Mouse (Mus musculus) embryonic fibroblast, embryonic 13.5 days (primary cell): ENCODE results near the gene B3gnt6. TPM values are rescaled to one million over a fixed set of nuclear protein-coding genes. Genes with fewer than 3 reads are reported as not detected.

ENCODE experiments used
- H3K27ac ChIP-seq: 2 replicates; pipeline ENCODE4 v1.5.1; 2012; ENCODE audit warnings: low read length, control low read depth, inconsistent platforms; ENCODE audit not compliant: insufficient read depth
- H3K4me1 ChIP-seq: 2 replicates; pipeline ENCODE4 v1.6.1; 2011; ENCODE audit warnings: low read length; ENCODE audit not compliant: control insufficient read depth, insufficient read depth
- H3K4me3 ChIP-seq: 2 replicates; pipeline ENCODE4 v1.5.1; 2011; ENCODE audit warnings: mild to moderate bottlenecking, control low read depth, low read length; ENCODE audit not compliant: insufficient read depth
- CTCF ChIP-seq: IDR thresholded peaks from 2 replicates; pipeline ENCODE4 v1.5.1; 2011; ENCODE audit warnings: mild to moderate bottlenecking, control low read depth, low read length, moderate library complexity, borderline replicate concordance; ENCODE audit not compliant: insufficient read depth
- POLR2A ChIP-seq: IDR thresholded peaks from 2 replicates; pipeline ENCODE4 v1.6.1; 2011; ENCODE audit warnings: low read depth, mild to moderate bottlenecking, control low read depth, low read length, moderate library complexity
- polyA plus RNA-seq: library from polyadenylated mRNA; stranded (reverse); fragments of >200 nt; gene quantifications from 2 replicates; pipeline ENCODE4 v1.2.4, GENCODE M21; 2011; ENCODE audit warnings: low read depth; ENCODE audit not compliant: missing spikeins, insufficient read length

The B3gnt6 gene
- polyA plus RNA-seq = not detected in 2 replicates

DNA sequence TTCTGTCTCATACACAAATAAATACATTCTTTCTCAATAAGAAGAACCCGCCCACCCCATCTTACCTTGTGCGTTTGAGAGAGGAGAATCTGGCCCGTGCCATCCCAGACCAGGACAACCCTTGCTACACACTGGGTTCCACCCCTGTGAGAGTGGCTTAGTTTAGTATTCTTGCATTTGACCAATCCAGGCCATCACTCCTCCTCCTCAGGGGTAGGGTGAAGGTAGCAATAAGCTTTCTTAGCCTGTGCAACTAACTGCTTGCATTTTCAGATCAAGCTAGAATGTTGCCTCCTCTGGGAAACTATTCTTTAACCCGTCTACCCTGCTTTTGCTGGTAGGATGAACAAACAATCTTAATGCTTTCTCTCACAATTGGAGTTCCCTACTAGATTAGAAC lies at the start of gene B3gnt6:
Gene B3gnt6, minus strand, starts transcription at position 101 of the 400 bp plus-strand sequence.
- Histone ChIP-seq H3K4me3 (no peak within 1 kb of the TSS), H3K27ac (no peak within 1 kb of the TSS), H3K4me1 (no peaks in the 10 kb centered on the region)
- TF ChIP-seq CTCF (no peak), POLR2A (no peak)

DNA sequence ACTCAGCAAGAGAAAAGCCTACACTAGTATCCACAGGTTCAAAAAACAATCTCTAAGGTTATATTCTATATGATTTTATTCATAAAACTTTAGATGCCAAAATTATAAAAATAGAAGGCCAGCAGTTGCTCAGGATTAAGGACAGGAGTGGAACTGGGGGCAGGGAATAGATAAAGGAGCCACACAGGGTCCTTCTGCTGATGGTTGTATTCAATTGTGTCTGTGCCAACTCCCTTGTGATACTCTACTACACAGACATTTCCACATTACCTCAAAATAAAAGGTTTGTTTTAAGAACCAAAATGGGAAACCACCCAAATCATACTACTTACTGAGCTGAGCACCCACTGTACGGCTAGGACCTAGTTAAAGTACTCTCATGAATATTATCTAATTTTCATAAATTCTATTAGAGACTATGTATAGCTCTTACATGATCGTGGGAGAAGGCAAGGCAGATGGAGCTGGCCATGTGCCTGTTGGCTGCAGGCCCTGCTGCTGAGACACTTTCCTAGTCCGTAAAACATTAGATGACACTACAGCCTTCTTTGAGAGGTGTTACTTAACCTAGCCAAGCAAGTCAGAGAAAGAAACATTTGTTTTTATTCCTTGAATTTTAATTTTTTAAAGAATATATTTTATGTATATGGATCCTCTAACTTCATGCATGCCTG lies 37.5 kb upstream of the B3gnt6 start:
- Histone ChIP-seq H3K27ac (no peak overlapping the region), H3K4me3 (no peak overlapping the region), H3K4me1 (no peaks in the 10 kb centered on the region)
- TF ChIP-seq CTCF (no peak), POLR2A (no peak)

- Histone ChIP-seq H3K4me1 (no peaks in the 10 kb centered on the region), H3K4me3 (no peak overlapping the region), H3K27ac (no peak overlapping the region)
- TF ChIP-seq CTCF (no peak), POLR2A (no peak)
Observed at GRCm38 (mm10) chr7:98223796-98224195, 24.5 kb upstream of the B3gnt6 start.

- Histone ChIP-seq H3K27ac (no peak overlapping the region), H3K4me1 (no peaks in the 10 kb centered on the region), H3K4me3 (no peak overlapping the region)
- TF ChIP-seq CTCF (no peak), POLR2A (no peak)
Observed at GRCm38 (mm10) chr7:98216713-98217112, 17.4 kb upstream of the B3gnt6 start.

- Histone ChIP-seq H3K4me3 (no peak overlapping the region), H3K27ac (no peak overlapping the region), H3K4me1 (no peaks in the 10 kb centered on the region)
- no peak for TF ChIP-seq CTCF
- TF ChIP-seq POLR2A = no peak
Observed at GRCm38 (mm10) chr7:98202946-98203345, 3.7 kb upstream of the B3gnt6 start.

DNA sequence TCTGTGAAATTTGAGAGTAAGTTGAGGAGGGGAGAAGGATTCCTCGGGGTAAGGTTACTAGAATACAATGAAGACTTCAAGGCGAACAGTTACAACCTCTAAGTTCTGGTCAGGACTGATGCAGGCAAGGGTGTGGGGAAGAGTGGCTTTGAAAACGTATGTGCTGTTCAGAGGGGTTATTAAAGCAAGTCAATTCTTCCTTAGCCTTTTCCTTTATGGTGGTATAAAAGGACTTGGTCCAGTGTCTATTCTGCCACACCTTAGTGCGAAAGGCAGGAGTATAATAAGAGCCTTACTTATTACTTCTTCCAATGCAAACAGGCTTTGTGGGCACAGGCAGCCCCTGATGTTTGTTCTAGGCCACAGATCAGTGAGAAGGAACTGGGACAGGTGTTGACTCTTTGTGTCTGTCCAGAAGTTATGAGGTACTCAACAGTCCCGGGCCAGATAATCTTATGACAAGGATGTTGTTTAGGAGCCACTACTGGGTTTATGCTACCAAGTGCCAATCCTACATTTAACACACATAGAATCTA lies 2.3 kb upstream of the B3gnt6 start:
- H3K4me1 ChIP-seq = no peaks in the 10 kb centered on the region
- no peak overlapping the region for H3K27ac ChIP-seq
- no peak overlapping the region for H3K4me3 ChIP-seq
- no peak for TF ChIP-seq POLR2A
- no peak for TF ChIP-seq CTCF

- TF ChIP-seq POLR2A = no peak
- TF ChIP-seq CTCF = no peak
- Histone ChIP-seq H3K27ac (no peak overlapping the region), H3K4me3 (no peak overlapping the region), H3K4me1 (no peaks in the 10 kb centered on the region)
Observed at GRCm38 (mm10) chr7:98200396-98200795, 1.1 kb upstream of the B3gnt6 start.

DNA sequence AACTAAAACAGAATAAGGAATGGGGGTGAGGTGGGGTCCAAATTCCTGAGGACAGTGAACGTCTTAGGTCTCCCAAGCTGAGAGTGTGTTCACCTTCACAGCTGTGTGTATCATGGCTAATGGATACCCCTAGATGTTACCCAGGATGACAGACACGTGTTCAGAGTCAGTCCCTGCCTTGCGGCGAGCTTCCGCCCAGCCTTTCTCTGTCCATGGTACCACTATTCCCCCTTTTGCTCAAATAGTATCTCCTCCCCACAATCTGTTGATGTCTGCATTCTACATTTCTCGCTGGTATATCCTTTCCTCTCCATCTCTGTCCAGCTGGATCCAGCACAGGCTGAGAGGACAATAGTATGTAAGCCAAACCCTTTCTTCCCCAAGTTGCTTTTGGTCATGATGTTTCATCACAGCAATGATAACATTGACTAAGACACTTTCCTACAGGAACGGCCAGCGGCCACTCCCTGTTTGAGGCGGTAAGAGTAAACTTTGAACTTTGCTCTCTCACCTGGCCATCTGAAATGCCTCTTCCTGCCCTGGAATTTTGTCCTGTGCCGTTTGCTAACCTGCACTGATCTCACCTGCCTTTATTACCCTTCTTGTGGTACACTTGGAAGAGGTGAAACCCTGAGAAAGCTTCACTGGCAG lies 4.0 kb downstream of the B3gnt6 start:
- no peak overlapping the region for H3K27ac ChIP-seq
- H3K4me1 ChIP-seq = peaks cover 5% of the 10 kb centered on the region; the same call in 1 of the 2 replicates
- H3K4me3 ChIP-seq = no peak overlapping the region
- no peak for TF ChIP-seq CTCF
- no peak for TF ChIP-seq POLR2A

DNA sequence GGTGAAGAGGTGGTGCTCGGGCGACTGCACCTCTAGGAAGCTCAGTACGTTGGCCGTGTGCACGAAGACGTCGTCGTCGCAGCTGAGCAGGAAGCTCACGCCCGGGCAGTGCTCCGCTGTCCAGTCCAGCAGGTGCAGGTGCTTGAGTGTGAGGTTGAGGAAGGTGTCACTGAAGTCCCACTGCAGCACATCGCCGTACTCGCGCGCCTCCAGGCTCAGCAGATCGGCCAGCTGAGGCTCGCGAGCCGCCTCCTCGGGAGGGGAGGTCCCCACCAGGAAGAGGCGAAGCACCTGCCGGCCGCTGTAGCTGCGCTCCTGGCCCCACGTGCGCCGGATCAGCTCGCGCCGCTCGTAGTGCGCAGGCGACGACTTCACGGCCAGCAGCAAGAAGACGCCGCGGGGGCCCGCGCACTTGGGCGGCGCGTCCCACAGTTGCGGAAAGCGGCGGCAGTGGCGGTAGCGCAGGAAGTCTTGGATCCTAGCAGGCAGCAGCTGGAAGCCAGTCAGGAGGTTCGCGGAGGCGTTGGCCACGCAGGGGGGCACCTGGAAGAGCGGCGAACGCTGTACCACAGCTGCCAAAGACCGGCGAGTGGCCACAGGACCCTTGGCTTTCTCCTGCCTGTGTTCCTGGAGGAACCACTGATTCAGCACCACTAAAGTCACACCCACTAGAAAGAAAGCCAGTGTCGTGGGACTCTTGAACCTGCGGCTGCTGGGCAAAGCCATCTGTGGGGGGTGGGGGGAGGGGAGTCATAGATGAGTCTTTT lies 5.1 kb downstream of the B3gnt6 start:
- TF ChIP-seq POLR2A (no peak), CTCF (no peak)

More for the DNA sequence above, 5.1 kb downstream of the B3gnt6 start:
- H3K4me1 ChIP-seq = peaks cover 5% of the 10 kb centered on the region; the same call in 1 of the 2 replicates
- H3K27ac ChIP-seq = no peak overlapping the region
- peak overlapping the region; percentile 16; the same call in 1 of the 2 replicates for H3K4me3 ChIP-seq
